Mouse (Mus musculus) mesoderm, embryonic 11.5 days (tissue): ENCODE results near the gene Fut1.
"Not testable (repeated sequence)": the region's sequence is repeated elsewhere in the genome, so short reads cannot be mapped to it uniquely, and the experiment has no call there.

Experiments
- DNase-seq: peaks from one replicate; pipeline ENCODE4 v3.0.0-alpha.2; 2012; ENCODE audit warnings: low read depth, low spot score

Fut1 gene

GRCm38 (mm10) chr7:45638623-45639401 is 21.7 kb downstream of the Fut1 start:
- peak; percentile 98 for DNase-seq

GRCm38 (mm10) chr7:45639561-45640027 is 22.5 kb downstream of the Fut1 start, which contains the start of gene Mamstr:
Gene Mamstr, plus strand, starts transcription at chr7:45639977.
- DNase-seq = peak; percentile 50

- DNase-seq = no peak
These were observed 23.3 kb downstream of the Fut1 start for GRCm38 (mm10) chr7:45640191-45640957.

- DNase-seq = no peak
These were observed 24.4 kb downstream of the Fut1 start for GRCm38 (mm10) chr7:45641391-45642040.

GRCm38 (mm10) chr7:45642083-45642482 is 25.0 kb downstream of the Fut1 start:
- no peak for DNase-seq

GRCm38 (mm10) chr7:45642503-45643255 is 25.6 kb downstream of the Fut1 start:
- DNase-seq = no peak

- DNase-seq = peak; percentile 98
These were observed 26.5 kb downstream of the Fut1 start for GRCm38 (mm10) chr7:45643441-45644178.

GRCm38 (mm10) chr7:45644183-45644582 is 27.1 kb downstream of the Fut1 start:
- peak; percentile 79 for DNase-seq

- DNase-seq = no peak
These were observed 27.9 kb downstream of the Fut1 start for GRCm38 (mm10) chr7:45644872-45645590.

- DNase-seq = no peak
These were observed 28.5 kb downstream of the Fut1 start for GRCm38 (mm10) chr7:45645591-45645971.

- no peak for DNase-seq
These were observed 29.6 kb downstream of the Fut1 start for GRCm38 (mm10) chr7:45646671-45647070.

GRCm38 (mm10) chr7:45649351-45649750 is 32.3 kb downstream of the Fut1 start:
- DNase-seq = no peak

- not testable (repeated sequence) for DNase-seq
These were observed 33.4 kb downstream of the Fut1 start for GRCm38 (mm10) chr7:45650484-45650883.

- peak; percentile 23 for DNase-seq
These were observed 37.4 kb downstream of the Fut1 start for GRCm38 (mm10) chr7:45654424-45655047.

GRCm38 (mm10) chr7:45660746-45661478 is 43.8 kb downstream of the Fut1 start:
- DNase-seq = no peak

- DNase-seq = not testable (repeated sequence)
These were observed 44.6 kb downstream of the Fut1 start for GRCm38 (mm10) chr7:45661702-45662101.

- DNase-seq = no peak
These were observed 48.4 kb downstream of the Fut1 start for GRCm38 (mm10) chr7:45665303-45666138.

GRCm38 (mm10) chr7:45666161-45666560 is 49.1 kb downstream of the Fut1 start, which contains the start of gene Fut2:
Gene Fut2, minus strand, starts transcription at chr7:45666394.
- no peak for DNase-seq
